Mouse (Mus musculus): ENCODE measurements around the gene Isl1. TPM values are rescaled to one million over a fixed set of nuclear protein-coding genes. Genes with fewer than 3 reads are reported as not detected.

Gene Isl1
- total RNA-seq (2023), result not detected

DNA sequence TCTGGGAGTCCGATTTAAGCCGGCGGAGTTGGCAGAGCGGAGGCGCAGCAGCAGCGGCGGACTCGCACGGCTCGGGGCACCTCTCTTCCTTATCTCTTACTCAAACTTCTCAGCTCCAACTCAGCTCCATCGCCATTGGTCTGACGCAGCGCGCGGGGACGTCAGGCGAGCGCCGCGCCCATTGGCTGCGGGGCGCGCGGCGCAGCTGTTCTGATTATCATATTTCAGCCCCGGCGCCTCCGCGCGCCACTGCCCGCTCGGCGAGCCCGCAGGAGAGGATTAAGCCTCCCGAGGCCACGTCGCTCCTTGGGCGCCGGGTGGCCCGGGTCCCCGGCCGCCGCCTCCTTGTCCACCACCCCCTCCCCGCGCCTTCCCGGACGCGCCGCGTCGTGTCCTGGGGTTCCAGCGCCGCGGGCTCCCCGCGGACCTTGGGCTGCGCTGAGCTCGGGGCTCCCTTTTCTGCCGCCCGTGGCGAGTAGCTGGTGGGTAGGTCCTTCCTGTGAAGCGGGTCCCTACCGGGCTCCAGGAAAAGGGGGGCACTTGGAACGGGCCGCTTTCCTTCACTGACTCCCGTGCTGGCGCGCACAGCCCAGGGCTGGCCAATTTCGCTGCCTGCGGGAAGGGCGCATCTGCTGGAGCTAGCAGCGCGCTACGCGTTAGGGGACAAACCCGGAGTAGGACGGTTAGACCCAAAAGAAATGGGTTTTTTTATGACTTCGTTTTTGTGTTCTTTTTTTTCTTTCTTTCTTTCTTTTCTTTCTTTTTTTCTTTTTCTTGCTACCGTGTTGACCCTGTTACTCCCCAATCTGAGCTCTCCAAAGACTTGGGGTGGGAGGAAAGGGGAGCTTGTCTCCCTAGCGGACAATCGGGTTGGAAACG, at the start of gene Isl1:
Gene Isl1, minus strand, starts transcription at position 106 of the 879 bp plus-strand sequence.

Data from neutrophil, adult 59 days (primary cell).